Mouse (Mus musculus): ENCODE results near the gene Lasp1.

The Lasp1 gene

GRCm38 (mm10) chr11:97796910-97797309 lies 1.9 kb upstream of the Lasp1 start:
- DNase-seq (ENCODE audit: low read depth, low spot score) = no peak

GRCm38 (mm10) chr11:97797369-97798082 lies 1.3 kb upstream of the Lasp1 start:
- DNase-seq (ENCODE audit: low read depth, low spot score) = no peak

GRCm38 (mm10) chr11:97798083-97798435 lies 741 bp upstream of the Lasp1 start:
- DNase-seq (ENCODE audit: low read depth, low spot score) = no peak

- peak; percentile 61 for DNase-seq (ENCODE audit: low read depth, low spot score)
Measured at GRCm38 (mm10) chr11:97799146-97799993, 570 bp downstream of the Lasp1 start.

- DNase-seq (ENCODE audit: low read depth, low spot score) = no peak
Measured at GRCm38 (mm10) chr11:97799994-97800690, 1.3 kb downstream of the Lasp1 start.

- DNase-seq (ENCODE audit: low read depth, low spot score) = no peak
Measured at GRCm38 (mm10) chr11:97800691-97801408, 2.0 kb downstream of the Lasp1 start.

GRCm38 (mm10) chr11:97801409-97802193 lies 2.8 kb downstream of the Lasp1 start:
- peak; percentile 67 for DNase-seq (ENCODE audit: low read depth, low spot score)

DNA sequence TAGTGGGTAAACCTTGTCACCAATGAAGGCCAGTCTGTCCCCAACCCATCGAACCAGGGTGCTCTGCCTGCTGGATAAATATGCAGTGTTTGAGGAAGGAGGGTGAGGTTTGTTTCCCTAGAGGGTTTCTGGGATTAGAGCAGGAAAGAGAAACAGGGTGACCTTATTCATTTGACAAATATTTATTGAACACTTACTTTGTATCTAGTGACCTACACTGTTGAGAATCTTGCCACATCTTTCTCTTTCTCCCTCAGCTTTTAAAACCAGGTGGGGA lies 3.3 kb downstream of the Lasp1 start:
- no peak for DNase-seq (ENCODE audit: low read depth, low spot score)

DNA sequence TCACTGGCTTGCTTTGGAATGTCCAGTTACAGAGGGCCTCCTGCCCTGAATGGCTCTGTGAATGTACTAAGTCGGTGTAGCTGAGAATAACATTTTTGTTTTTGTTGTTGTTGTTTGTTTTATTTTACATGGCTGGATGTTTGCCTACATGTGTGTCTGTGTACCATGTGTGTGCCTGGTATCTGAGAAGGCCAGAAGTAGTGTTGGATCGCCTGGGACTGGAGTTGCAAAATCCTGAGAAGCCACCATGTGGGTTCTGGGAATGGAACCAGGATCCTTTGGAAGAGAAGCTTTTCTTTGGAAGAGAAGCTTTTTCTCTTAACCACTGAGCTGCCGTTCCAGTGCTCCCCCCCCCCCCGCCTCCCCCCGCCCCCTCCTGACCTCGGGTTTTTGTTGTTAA lies 3.7 kb downstream of the Lasp1 start:
- DNase-seq (ENCODE audit: low read depth, low spot score) = no peak

DNA sequence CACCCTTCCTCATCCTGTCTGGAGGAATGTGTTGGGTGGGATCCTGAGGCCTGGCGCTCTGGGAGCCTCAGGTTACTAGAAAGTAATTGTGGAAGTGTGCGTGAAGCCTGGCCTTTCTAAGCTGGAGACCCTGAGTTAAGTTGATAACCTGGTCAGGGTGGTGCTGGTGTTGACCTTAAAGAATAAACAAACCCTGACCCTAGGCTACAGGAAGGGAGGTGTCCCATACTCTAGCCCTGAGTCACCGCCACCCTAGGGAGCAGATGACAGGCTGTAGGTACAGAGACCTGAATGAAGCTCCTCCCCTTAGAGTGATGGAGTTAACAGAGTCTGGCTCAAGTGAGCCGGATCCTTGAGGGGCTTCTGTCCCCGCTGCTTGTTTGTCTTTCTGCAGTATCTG lies 5.0 kb downstream of the Lasp1 start:
- no peak for DNase-seq (ENCODE audit: low read depth, low spot score)

- no peak for DNase-seq (ENCODE audit: low read depth, low spot score)
Measured at GRCm38 (mm10) chr11:97804841-97805661, 6.3 kb downstream of the Lasp1 start.

DNA sequence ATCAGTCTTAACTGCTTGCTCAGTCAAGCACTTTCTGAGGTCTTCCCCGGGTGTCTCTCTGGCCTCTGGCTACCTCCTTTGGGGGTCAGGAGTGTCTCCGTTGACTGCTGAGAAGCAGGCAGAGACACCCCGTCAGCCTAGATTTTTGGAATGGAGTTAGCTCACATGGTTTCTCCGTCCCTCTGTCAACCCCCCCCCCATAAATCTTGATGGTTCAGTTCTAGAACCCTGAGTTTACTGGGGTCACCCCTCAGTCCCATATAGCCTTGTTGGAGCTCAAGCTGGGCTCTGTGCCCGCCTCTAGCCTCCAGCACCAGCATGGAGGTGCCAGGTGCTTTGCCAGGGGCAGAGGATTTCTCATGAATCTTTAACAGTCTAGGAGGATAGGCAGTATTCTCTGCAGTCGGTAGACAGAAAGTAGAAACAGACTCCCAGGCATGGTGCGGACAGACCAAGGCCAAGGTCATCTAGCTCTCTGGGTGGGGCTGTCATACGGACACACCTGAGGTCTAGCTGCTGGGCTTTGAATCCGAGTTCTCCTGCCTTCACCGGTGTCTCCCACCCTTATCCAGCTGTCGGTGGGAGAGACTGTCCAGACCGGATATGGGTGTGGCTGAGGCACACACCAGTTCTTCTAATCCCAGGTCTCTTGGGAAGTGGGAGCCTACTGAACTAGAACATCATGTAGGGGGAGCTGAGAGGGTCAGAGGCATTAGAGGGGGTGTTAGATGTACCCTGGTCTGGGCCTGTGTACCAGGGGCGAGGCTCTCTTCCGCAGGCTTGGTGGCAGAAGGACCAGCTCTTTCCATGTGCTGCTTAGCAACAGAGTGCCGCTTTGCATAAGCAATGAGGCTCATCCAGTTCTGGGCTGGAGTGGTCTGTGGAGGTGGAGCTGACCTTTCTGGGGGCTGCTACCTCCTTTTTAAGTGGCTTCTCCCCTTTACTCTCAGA lies 7.1 kb downstream of the Lasp1 start:
- DNase-seq (ENCODE audit: low read depth, low spot score) = no peak

- no peak for DNase-seq (ENCODE audit: low read depth, low spot score)
Measured at GRCm38 (mm10) chr11:97806613-97806964, 7.8 kb downstream of the Lasp1 start.

- DNase-seq (ENCODE audit: low read depth, low spot score) = no peak
Measured at GRCm38 (mm10) chr11:97807626-97808025, 8.8 kb downstream of the Lasp1 start.

DNA sequence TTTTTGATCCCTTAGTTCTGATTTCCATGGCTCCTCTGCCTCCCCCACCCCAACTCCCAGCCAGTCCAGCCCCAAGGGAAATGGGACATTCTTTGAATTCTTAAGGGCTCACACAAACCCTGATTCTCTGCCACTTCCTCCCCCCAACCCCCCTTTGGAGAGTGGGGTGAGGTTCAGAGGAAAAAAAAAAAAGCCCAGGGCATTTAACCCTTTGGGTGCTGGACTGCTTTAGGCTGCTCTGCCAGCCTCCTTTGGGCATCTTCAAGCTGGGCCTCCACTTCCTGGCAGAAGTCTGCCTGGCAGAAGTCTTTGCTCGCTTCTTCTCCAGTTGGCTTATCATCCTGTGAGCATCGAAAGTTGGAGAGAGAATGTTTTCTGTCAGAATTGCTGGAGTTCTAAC lies 9.3 kb downstream of the Lasp1 start:
- no peak for DNase-seq (ENCODE audit: low read depth, low spot score)

DNA sequence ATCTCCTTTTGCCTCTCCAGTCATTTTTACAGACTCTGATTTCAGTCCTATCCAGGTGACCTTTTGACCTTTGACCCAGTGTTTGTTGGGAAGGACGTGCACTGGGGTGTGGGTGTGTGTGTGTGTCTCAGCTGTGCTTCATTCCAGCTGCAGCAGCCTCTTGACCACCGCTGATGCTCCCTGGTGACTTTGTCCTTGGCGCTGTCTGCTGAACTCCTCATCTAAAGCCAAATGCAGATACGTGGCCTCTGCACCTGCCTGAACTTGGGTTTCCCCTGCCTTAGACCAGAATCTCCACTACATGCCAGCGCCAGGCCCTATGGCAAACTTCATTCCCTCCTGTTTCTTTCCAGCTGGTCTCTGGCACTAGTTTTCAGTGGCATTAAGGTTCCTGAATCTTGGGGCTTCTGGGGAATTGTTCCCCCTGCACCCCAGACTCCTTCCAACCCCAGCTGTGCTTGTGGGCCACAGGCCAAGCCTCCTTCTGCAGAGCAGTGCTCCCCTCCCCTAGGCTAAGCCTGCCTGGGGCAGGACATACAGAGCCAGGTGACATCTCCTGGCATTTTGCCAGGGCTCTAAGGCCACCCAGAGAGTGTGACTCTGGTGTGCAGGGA lies 9.9 kb downstream of the Lasp1 start:
- DNase-seq (ENCODE audit: low read depth, low spot score) = no peak

DNA sequence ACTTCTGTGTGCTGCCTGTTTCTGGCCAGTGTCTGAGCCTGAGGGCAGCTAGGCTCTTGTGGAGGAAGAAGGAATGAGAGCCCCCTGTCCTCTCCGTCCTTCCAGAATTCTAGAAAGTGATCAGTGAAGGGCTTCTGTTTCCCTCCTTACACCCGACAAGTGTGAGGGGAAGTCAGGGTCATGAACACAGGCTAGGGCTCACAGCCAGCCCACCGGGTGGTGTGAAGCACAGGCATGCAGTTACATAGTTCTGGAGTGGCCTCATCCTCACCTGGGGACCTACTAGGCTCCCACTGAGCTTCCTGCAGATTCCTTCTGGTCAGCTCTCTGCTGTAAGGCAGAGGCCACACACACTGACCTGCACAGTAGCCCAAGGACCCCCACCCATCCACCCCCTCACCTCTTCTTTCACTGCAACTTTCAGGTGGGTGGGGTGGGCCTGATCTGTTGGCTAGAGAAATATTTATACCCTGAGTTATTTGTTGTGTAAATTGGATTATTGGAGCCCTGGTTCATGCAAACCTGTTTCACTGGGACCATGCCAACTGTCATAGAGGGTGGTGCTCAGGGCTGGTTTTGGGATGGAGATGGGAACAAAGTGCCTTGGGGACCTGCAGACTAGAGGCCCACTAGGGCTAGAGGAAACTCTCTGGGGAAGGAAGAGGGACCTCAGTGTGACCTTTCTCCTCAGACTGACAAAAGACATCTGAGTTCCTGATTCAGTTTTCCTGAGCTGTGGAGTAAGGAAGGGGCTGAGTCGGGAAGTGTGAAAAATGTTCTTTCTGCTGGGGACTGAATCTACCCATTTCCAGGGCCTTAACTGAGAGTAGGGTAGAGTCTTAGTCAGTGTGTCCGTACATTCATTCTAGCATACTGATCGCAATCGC lies 10.7 kb downstream of the Lasp1 start:
- no peak for DNase-seq (ENCODE audit: low read depth, low spot score)

DNA sequence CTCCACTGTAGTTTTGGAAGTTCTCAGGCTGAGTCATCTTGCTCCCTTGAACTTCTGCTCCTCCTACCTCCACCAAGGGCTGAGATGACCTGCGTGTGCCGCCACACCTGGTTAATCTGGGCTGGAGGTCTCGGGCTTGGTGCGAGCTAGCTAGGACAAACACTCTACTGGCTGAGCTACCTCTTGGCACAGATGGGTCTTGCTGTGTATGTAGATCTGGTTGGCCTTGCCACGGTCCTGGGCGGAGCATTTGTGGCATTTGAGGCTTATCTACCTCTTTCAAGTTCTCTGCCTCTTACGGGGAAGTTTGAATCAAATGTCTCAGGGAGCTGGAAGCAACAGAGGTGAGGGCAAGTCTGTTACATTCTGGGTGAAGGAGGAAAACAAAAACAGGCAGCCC lies 11.6 kb downstream of the Lasp1 start:
- no peak for DNase-seq (ENCODE audit: low read depth, low spot score)
